Mouse (Mus musculus) adrenal gland, adult 18-20 months (tissue): ENCODE results near the gene Unc93b1. TPM values are rescaled to one million over a fixed set of nuclear protein-coding genes. Genes with fewer than 3 reads are reported as not detected.

Experiments used
- DNase-seq, 2 experiments: peaks; one replicate each; pipeline ENCODE4 v3.0.0; 2021 to 2022; ENCODE audit warnings: low spot score in 2 of 2
- long read RNA-seq, 2 experiments: library from polyadenylated mRNA; stranded (forward); transcript quantifications; one replicate each; pipeline ENCODE4 v2.0.0; 2021
- total RNA-seq, 2 experiments: library from RNA; stranded (reverse); gene quantifications; 1 replicate in 1 of 2; 2 replicates in 1 of 2; pipeline ENCODE4 v1.2.3; 2021

The Unc93b1 gene
- 10 to 100 TPM; 53.3 to 64.4 TPM for total RNA-seq
- long read RNA-seq, experiment 1, transcript Unc93b1-203 (11 exons, 2,266 nt), result major isoform, 49 of 63 reads
- long read RNA-seq, experiment 1, partial matches to known transcripts, result 3 of 63 reads
- long read RNA-seq, experiment 1, other reads (novel, unspliced or antisense), result 10 of 63 reads
- long read RNA-seq, experiment 2, transcript Unc93b1-202 (3 exons, 747 nt), result minor isoform, 6 of 177 reads
- long read RNA-seq, experiment 2, transcript Unc93b1-203 (11 exons, 2,266 nt), result major isoform, 124 of 177 reads
- long read RNA-seq, experiment 2, partial matches to known transcripts, result 28 of 177 reads
- long read RNA-seq, experiment 2, other reads (novel, unspliced or antisense), result 16 of 177 reads

DNA sequence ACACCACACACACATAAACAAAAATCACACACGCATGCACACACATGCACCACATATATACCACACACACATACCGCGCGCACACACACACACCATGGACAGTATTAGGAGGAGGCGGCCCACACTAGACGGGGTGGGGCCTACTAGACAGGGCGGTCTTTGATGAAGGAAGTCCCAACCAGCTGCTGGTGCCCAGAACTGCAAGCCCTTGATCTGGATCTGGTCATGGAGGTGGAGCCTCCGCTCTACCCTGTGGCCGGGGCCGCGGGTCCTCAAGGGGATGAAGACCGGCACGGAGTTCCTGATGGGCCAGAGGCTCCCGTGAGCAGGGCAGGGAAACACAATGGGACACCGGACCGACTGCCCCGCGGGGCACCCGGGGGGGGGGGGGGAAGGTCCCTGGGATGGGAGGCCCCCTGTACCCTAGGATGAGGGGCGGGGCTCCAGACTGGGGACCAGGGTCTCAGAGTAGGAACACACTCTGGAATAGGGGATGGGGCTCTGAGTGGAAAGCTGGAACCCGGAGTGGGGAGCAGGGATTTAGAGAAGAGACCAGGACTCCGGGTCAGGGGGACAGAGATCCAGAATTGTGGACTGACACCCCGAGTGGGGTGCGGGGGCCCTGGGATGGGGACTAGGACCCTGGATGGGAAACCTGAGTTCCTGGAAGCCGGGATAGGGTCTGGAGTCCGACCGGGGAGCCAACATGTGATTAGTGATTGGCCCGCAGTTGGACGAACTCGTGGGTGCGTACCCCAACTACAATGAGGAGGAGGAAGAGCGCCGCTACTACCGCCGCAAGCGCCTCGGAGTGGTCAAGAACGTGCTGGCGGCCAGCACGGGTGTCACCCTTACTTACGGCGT is at the start of gene Unc93b1:
Gene Unc93b1, plus strand, starts transcription at position 155 of the 864 bp plus-strand sequence.
- peak; percentile 72 to 78 for DNase-seq

DNA sequence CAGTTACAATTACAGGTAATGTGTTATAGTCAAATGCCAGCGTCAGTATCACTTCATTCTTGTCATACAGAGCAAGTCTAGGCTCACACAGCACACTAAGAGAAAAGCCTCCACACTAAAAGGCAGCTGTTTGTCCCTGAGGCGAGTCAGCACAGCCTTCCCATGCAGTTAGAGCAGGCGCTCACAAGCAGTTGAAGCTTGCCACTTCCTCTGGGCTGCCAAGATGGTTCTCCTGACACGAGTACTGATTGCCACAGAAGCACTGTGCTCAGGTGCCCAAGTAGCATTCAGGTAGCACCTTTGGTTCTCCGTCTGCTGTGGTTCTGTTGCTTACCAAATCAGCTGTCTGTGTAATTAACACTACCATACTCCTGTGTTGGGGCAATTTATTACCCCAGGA is 45.9 kb upstream of the Unc93b1 start:
- DNase-seq, result no peak

DNA sequence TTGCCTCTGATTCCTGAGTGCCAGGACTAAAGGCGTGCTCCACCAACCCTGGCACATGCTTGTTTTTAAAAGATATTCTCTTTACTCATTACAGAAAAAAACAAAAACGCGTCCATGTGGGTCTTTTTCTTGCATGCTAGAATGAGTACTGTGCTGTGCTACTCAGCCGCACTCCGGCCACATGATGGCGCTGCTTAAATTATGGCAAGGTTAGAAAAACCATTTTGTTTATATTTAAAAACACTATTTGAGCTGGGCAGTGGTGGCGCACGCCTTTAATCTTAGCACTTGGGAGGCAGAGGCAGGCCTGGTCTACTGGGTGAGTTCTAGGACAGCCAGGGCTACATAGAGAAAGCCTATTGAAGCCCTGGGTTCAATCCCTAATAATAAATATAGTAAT is 44.8 kb upstream of the Unc93b1 start:
- no peak for DNase-seq

DNA sequence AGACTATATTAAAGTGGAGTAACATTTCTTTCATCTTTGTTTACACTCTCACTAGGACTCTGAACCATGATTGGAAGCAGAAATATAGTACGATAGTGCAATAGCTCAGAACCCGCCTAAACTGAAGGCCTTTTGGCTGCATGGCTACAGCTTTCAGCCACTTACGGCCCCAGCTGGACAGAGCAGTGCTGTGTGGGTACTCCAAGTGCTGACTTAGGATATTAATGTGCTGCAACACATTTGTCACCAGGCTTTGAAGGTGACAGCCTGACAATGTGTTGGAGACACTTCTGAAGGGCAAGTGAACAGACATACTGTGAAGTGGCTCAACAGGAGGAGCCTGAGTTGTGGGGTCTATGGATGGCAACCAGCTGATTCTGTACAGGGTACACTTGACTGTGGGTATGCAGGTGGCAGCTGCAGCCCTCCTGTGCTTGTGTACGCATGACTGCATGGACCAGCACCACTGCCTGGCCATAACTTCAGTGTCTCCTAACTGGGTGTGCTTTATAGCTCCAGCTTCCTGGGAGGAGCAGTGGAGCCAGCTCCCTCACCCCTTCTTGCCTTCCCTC is 41.4 kb upstream of the Unc93b1 start:
- no peak for DNase-seq

DNA sequence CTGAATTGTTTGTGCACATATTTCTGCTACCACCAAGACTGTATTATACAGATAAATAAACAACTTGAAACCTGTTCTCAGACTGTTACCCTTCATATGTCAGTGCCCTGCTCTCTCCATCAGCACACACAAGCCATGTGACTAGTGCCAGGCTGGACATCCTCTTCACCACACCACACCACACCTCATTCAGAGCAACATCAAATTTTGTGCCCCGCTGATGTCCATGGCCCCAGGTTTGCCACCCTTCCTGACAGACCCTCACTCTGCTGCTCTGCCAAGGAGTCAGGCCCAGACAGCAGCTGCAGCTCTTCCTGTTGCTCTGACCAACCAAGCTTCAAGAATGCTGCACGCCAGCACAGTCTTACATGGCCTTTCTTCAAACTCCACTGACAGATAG is 40.7 kb upstream of the Unc93b1 start:
- DNase-seq, result no peak

DNA sequence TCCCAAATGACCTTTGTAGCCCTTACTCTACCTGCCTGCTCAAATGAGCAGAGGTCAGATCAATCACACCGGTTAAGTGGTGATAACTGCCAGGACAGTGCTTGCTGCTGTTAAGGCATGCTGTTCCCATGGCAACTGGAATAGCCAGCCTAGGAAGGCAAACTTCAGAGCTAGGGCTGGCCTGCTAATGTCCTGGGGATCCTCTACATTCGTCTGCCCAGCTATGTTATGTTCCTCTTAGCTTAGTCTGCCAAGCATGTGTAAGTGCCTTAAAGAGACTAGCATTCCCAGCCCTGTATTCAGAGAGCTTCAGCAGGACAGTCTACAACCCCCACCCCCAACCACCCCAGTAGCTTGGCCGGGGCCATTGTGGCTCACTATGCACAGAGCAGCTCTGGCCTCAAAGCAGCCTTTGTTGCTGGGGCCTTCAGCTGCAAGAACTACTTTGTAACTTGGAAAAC is 39.8 kb upstream of the Unc93b1 start:
- DNase-seq, result no peak

DNA sequence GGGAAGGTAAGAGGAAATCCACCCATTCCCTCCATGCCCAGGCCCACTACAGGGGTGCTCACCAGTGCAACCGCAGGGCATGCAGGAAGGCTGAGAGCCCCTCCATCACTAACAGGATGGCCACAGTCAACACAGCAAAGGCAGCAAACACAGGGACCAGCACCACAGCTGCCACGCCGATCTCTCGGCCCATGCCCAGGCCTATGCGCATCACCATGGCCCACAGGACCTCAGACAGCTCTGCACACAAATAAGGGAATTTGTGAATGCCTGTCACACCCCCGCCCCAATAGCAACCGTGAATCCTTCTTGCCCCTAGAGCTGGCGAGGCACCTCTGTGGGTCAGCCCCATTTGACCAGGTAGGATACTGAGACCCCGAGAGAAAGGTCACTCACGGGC is 38.8 kb upstream of the Unc93b1 start:
- no peak for DNase-seq

DNA sequence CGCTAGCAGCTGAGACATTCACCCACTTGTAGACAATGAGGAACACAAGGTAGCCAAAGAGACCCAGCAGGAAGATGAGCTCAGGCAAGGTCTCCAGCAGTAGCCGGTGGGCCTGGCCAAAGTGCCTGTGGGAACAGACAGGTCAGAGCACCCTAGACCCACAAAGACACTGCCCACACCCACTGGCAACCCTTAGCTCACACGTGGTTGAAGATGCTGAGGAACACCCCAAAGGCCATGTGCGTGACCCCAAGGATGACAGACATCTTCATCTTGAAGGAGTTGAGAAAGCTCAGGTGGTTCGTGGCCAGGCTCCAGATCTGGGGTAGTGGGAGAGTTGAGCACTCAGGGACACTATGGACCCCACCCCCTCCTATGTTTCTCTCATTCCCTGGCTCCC is 37.4 kb upstream of the Unc93b1 start:
- DNase-seq, result no peak

DNA sequence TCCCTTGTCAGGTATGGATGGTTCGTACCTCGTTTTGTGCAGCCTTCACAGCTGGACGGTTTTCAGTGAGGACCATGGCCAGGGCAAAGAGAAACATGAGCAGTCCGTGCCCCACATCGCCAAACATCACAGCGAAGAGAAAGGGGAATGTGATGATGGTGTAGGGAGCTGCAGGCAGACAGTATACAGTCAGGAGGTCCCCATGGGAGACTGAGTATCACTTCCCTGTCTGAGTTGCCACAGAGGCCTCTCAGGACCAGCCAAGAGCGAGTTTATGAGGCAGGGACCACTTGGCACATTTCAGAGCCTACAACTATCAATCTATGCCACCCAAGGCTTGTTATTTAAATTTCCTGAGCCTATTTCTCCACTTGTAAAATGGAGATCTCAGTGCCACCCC is 36.0 kb upstream of the Unc93b1 start:
- no peak for DNase-seq

DNA sequence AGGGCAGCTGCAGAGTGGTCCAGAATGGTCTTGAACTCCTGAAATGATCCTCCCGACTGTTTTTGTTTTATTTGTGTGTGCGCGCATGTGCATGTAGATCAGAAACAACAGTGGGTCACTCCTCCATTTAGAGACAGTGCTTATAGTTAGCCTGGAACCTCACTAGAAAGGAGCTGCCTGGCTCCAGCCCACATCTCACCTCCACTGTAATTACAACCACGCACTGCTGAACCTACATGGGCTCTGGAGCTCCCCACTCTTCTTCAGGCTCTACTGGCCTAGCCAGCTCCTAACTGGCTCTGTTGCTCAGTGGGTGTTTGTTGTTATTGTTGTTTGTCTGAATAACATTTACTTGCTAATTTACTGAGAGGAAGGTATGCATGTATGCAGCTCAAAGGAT is 35.4 kb upstream of the Unc93b1 start:
- no peak for DNase-seq

DNA sequence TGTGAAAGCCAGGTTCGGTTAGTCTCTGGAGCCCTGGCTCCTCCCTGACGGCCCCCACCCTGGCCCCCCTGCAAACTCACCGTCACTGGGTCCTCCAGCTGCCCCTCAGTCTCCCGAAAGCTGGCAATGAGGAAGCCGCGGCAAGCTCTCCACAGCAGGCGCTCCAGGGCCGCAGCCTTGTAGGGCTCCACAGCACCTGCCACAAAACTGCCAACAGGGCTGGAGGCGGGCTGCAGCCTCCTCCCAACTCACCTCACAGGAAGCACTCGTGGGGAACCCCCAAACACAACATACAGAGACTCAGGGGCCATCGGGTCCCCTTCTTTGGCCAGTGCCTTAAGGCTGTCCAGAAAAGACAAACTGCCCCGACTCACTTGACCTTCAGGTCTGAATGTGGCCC is 32.0 kb upstream of the Unc93b1 start:
- no peak for DNase-seq

DNA sequence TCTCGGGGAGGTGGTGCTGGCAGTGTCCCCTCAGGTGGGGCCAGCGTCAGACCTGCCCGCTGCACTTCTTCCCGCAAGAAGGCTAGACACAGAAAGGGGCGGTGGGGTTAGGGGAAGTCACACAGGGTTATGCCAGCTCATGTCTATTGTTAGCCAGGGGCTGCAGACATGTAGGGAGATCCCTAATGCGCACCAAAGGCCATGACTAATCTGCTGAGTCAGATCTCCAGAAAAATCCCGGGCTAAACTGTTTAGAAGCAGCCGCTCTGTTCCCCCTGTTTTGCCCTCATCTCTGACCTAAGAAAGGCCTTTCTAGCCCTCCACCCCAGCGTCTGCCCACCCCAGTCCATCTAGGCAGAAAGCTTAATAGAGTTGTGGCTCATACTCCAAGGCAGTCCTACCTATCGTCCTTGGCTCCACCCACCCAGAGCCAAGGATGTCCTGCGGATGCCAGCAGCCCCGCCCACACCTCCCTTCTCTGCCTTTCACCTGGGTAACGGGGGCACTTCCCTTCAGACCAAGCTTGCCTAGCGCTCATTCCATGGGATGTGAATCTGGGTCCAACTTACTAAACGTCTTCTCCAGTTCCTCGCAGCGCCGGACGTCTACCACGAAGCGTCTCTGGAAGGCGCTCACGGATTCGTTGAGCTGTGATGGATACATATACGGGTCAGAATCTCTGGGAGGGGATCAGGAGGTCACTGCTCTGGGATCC is 31.2 kb upstream of the Unc93b1 start:
- DNase-seq, result no peak

DNA sequence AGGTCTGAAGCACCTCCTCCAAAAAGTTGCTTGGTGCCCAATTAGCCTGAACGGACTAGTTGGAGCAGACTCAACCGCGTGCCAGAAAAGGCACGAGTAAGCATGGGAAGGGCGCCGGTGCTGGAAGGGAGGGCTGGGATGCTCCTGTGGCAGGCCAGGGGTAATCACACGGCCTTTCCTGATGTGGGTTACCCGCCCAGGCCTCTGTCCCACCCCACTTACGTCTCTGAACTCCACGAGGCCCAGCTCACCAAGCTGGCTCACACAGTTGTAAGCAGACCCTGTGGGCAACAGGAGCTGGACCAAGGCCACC is 30.7 kb upstream of the Unc93b1 start:
- no peak for DNase-seq

DNA sequence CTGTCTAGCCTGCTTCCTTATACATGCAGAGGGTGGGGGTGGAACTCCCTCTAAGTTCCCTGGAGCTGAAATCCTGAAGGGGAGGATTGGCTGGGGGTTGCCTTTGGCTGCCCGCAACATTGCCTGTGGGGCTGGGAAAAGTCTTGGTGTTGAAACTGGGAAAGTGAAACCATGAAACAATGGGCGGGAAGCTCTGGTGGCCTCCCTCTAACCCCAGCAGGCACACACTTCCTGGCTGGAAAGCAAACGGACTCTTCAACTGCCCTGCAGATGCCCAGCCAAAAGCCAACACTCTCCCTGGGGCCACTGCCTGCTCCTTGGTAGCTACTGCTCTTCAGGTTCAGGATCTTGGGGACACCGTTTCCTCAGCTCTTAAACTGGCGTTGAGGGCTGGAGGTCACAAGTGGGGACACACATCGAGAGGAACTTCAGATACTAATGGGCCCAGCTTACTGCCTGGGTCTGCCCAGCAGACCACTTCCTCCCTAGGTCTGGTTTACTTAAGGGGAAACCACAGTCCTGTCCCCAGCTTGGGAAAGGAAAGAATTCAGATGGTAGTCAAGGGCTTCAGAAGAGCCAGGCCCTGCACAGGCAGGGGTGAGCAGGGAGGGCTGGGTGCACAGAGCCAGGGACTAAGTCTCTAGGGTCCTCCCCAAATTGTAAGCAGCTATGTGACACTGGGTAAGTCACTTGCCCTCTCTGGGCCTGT is 29.6 kb upstream of the Unc93b1 start:
- no peak for DNase-seq

DNA sequence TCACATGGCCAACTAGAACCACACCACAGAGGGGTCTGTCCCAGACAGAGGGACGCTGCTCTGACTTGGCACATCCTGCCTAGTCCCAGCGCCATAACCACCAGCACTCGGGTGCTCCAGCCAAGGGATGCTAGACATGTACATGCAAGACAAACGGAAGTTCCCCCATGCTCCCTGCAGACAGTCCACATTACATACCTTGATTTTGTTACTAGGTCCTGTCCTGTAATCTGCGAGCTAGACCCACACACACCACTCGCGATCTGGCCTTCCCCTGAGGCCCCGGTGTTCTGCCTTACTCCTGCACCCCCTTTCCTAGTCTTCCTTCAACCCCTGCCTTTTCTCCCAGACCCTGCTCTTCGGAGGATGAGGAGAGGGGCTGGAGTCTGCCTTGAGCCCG is 28.7 kb upstream of the Unc93b1 start:
- DNase-seq, result no peak

DNA sequence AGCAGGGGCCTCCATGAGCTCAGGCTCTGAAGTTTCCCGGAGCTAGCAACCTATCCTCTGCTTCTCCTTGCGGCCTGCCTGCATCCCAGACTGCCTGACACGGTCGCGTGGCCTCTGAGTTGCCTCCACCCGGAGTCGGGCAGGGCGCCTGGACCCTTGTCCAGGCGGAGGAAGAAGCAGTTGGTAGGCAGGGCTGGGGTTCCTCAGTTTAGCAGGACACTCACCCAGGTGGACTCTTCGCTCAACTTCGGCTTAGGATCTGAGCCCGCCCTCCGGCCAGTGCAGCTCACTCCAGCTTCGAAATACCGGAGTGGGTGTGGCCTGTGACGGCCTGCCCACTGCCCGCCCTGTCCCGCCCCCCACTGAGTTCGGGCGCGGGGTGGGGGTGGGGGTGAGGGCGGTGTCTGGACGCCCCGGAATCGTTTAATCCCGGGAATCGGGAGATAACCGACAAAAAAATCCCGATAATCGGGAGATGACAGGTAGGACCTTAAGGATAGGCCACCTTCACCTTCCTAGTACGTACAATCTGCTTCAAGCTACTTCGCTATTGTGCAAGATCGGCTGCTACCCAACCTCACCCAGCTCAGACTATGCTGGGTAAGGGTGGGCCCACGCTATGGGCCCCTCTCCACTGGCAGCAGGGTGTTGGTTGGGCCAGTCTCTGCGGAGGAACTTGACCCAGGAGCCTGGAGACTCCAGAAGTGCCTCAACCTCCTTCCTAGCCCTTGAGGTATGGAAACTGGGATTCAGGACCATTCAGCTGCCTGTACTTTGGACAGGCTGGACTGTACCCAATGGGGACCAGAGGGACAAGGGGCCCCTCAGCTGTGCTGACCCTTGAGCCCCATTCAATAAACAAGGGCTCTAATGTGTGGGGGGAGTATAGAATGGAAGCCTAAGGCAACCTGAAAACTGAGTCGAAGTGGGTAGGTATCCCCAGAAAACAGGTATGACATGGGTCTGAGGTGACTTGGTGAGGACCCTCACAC is 27.9 kb upstream of the Unc93b1 start, which contains the start of gene Tcirg1:
Gene Tcirg1, minus strand, starts transcription at position 339 of the 992 bp plus-strand sequence.
- peak; percentile 85 to 86 for DNase-seq

DNA sequence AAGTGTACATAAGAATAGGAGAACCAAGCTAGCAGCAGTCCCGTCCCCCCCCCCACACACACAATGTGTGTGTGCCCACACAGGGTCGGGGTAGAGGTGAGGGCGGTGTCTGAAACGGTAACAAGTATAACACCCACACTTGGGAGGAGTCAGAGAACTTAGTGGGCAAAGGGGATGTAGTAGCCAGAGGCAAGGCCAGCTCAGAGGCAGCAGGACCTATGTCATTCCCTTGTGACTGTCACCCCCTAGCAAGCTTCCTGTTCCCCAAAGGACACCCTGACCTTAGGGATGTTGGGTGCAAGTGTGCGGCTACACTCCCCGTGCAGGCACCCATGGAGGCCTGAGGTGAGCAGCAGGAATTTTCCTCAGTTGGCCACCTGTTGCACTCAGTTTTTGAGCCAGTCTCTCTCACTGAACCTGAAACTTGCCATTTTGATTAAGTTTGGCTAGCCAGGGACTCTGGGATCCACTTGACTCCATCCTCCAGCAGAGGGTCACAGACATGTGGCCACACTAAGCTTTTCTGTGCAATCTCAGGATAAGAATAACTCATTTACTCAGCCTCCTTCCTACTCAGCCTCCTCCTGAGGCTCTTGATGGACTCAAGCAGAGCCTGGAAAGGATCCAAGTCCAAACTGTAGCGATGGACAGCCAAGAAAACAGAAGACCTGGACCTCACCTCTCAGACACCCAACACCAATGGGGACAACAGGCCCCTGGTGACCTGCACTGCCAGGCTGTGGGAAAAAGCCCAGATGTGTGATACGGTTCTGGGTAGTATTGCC is 26.9 kb upstream of the Unc93b1 start:
- no peak for DNase-seq

DNA sequence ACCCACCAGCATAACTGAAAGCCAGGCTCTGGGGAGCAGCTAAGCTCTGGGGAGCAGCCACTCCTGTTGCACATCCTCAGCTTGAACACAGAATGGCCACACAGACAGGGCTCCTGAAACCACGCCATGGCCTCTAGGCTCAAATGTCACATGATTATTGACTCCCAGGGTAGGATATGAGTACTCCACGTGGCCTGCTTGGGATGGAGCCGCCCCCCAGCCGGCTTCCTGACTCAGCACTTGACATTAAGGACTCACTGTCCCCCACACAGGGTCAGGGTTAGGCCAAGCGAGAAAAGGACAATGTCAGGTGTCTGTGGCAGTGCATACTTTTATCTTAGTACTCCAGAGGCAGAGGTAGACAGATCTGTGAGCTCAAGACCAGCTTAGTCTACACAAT is 24.8 kb upstream of the Unc93b1 start:
- no peak for DNase-seq
